ENCODE assay signal across 8 mouse cellular contexts in the genomic region with DNA sequence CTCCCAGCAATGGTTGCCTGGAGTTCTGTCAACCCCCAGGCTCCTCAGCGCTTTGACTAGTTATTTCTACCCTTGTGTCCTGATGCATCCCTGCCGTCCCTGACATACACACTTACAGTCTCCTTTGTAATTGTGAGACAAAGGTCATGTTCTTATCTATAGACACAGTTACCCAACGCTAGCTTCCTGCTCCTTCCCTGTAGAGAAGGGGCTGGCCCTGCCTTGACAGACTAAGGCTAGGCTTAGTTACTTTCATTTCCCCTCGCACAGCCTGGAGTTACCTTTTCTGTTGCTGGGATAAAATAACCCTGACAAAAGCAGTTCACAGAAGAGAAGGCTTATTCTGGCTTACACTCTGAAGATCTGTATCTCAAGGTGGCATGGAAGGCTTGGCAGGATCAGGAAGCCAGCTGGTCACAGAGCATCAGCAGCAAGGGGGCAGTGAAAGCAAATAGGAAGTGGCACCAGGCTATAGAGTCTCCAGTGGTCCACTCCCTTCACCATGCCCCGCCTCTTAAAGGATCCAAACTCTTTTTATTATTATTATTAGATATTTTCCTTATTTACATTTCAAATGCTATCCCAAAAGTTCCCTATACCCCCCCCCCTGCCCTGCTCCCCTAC. TPM values are rescaled to one million over a fixed set of nuclear protein-coding genes. Genes with fewer than 3 reads are reported as not detected.
A peak's percentile ranks its signal among the peaks of the same experiment; 100 is the strongest.
DNase-seq lines count a peak whose midpoint lies in the region; ATAC-seq and TF ChIP-seq lines count a peak whose summit lies in the region.
"Not testable (repeated sequence)": the region's sequence is repeated elsewhere in the genome, so short reads cannot be mapped to it uniquely, and the experiment has no call there.

No protein-coding gene starts in this region.

- peak; percentile 41 for DNase-seq in 3134 (ENCODE audit: extremely low read depth, insufficient read length, low spot score)
- DNase-seq in G1E (ENCODE audit: low spot score), result not testable (repeated sequence)
- DNase-seq in heart, adult 18-20 months, result peak; percentile 6 to 12
- DNase-seq in splenic B cell, adult 2 months (ENCODE audit: low read depth, low spot score), result peak; percentile 17

- H3K27me3 ChIP-seq in G1E (ENCODE audit: insufficient read depth, low read length); intestine, postnatal 0 days (replicated peaks; ENCODE audit: control insufficient read depth, insufficient read depth, low read length); liver, embryonic 16.5 days (ENCODE audit: control insufficient read depth, insufficient read depth, low read depth, low read length); splenic B cell, adult 2 months (ENCODE audit: control insufficient read depth, insufficient read depth, low read length, poor library complexity, severe bottlenecking): not testable (repeated sequence)

- H3K36me3 ChIP-seq in G1E (replicated peaks); intestine, postnatal 0 days (ENCODE audit: control insufficient read depth, insufficient read depth); liver, embryonic 16.5 days (ENCODE audit: control insufficient read depth, insufficient read depth); splenic B cell, adult 2 months (ENCODE audit: control insufficient read depth, insufficient read depth, low read length, poor library complexity, severe bottlenecking): not testable (repeated sequence)

- H3K4me1 ChIP-seq in G1E (ENCODE audit: insufficient read depth, low read depth, low read length); bone marrow macrophage, adult 2 months (ENCODE audit: control insufficient read depth, insufficient read depth, low read length); intestine, postnatal 0 days (replicated peaks; ENCODE audit: control insufficient read depth, insufficient read depth, low read length); liver, embryonic 16.5 days (ENCODE audit: control insufficient read depth, low read depth, low read length): not testable (repeated sequence)

- peak; percentile 49 for ATAC-seq in G1E (ENCODE audit: extremely low read depth, insufficient number of reproducible peaks, low FRiP score, poor library complexity, severe bottlenecking)
- ATAC-seq in intestine, postnatal 0 days, result peak; percentile 99
- peak; percentile 45; the same call in 1 of the 2 replicates for ATAC-seq in liver, embryonic 16.5 days (ENCODE audit: low read depth)
- peak; percentile 98 for ATAC-seq in megakaryocyte progenitor cell, adult 5-6 weeks (replicated peaks; ENCODE audit: poor library complexity)

- peak overlapping the region; percentile 81 for H3K27ac ChIP-seq in bone marrow macrophage, adult 2 months (ENCODE audit: insufficient read depth, low read depth, low read length)
- H3K27ac ChIP-seq in intestine, postnatal 0 days (ENCODE audit: low read depth, low read length), result peak overlapping the region; percentile 73
- not testable (repeated sequence) for H3K27ac ChIP-seq in liver, embryonic 16.5 days (ENCODE audit: low read length)

- H3K4me2 ChIP-seq in intestine, postnatal 0 days (replicated peaks; ENCODE audit: low read depth), result peak overlapping the region; percentile 47
- H3K4me2 ChIP-seq in liver, embryonic 16.5 days (ENCODE audit: low read depth, low read length), result peak overlapping the region; percentile 13; the same call in 1 of the 2 replicates

- not testable (repeated sequence) for H3K4me3 ChIP-seq in G1E (ENCODE audit: low read depth, low read length)
- peak overlapping the region; percentile 78 for H3K4me3 ChIP-seq in bone marrow macrophage, adult 2 months (ENCODE audit: insufficient read depth, low read length)
- peak overlapping the region; percentile 24 for H3K4me3 ChIP-seq in intestine, postnatal 0 days (ENCODE audit: low read depth, low read length)
- H3K4me3 ChIP-seq in liver, embryonic 16.5 days (ENCODE audit: low read depth, low read length), result peak overlapping the region; percentile 33; the same call in 1 of the 2 replicates

- H3K9ac ChIP-seq in intestine, postnatal 0 days (ENCODE audit: low read depth, low read length); liver, embryonic 16.5 days (ENCODE audit: low read depth, low read length): not testable (repeated sequence)

- TF ChIP-seq POLR2A in bone marrow macrophage, adult 2 months (IDR thresholded peaks at IDR 0.05; ENCODE audit: borderline replicate concordance, low read depth, low read length), result not testable (repeated sequence)

- not testable (repeated sequence) for H3K9me3 ChIP-seq in G1E (replicated peaks); intestine, postnatal 0 days (ENCODE audit: control insufficient read depth); liver, embryonic 16.5 days (replicated peaks; ENCODE audit: control insufficient read depth, low read length)

- not testable (repeated sequence) for TF ChIP-seq CTCF in G1E (IDR thresholded peaks at IDR 0.05; ENCODE audit: low read depth, low read length); bone marrow macrophage, adult 2 months (IDR thresholded peaks at IDR 0.05; ENCODE audit: low read depth, low read length)
- peak; percentile 46 for TF ChIP-seq CTCF in intestine, postnatal 0 days (IDR thresholded peaks at IDR 0.05; ENCODE audit: low read depth)

- WGBS in intestine, postnatal 0 days, result 38% methylated on average over 5 of the region's 5 CpGs
- 25% methylated on average over 5 of the region's 5 CpGs for WGBS in liver, embryonic 16.5 days (ENCODE audit: insufficient replicate concordance)

RNA-seq across cellular contexts. Expression of a gene that starts 0.9 kb away (rescaled TPM):
- total RNA-seq in G1E (2014; fragmentation: Nextera tagmentation), result 2.5 and 3.5 TPM in 2 replicates
- 3.0 and 3.3 TPM in 2 replicates for total RNA-seq in G1E (2017)
- polyA plus RNA-seq in G1E (2012), result 0.04 TPM in 2 replicates
- 33.6 and 33.7 TPM in 2 replicates for polyA plus RNA-seq in bone marrow macrophage, adult 2 months (2012; ENCODE audit: insufficient read depth, insufficient read length, missing spikeins)
- under 1 TPM; 0.30 to 0.46 TPM for total RNA-seq in heart, adult 18-20 months (2021)
- polyA plus RNA-seq in intestine, postnatal 0 days (2015; fragmentation: Nextera tagmentation; extraction: Ambion mirVana), result 10.2 and 13.0 TPM in 2 replicates
- polyA plus RNA-seq in liver, embryonic 16.5 days (2015; fragmentation: Nextera tagmentation; extraction: Ambion mirVana), result 0.48 and 0.80 TPM in 2 replicates
- total RNA-seq in megakaryocyte progenitor cell, adult 5-6 weeks (2015), result 11.3 and 13.4 TPM in 2 replicates
- 13.1 and 14.0 TPM in 2 replicates for total RNA-seq in megakaryocyte progenitor cell, adult 5-6 weeks (2017)

RNA-seq across cellular contexts. Expression of a gene that starts 45.1 kb away (rescaled TPM):
- 8.9 and 10.6 TPM in 2 replicates for total RNA-seq in G1E (2014; fragmentation: Nextera tagmentation)
- total RNA-seq in G1E (2017), result 21.1 and 21.3 TPM in 2 replicates
- 0.26 and 0.30 TPM in 2 replicates for polyA plus RNA-seq in G1E (2012)
- polyA plus RNA-seq in bone marrow macrophage, adult 2 months (2012; ENCODE audit: insufficient read depth, insufficient read length, missing spikeins), result 21.0 and 26.4 TPM in 2 replicates
- total RNA-seq in heart, adult 18-20 months (2021), result under 1 TPM; 0.74 to 0.90 TPM
- 5.5 and 6.6 TPM in 2 replicates for polyA plus RNA-seq in intestine, postnatal 0 days (2015; fragmentation: Nextera tagmentation; extraction: Ambion mirVana)
- 1.7 and 1.8 TPM in 2 replicates for polyA plus RNA-seq in liver, embryonic 16.5 days (2015; fragmentation: Nextera tagmentation; extraction: Ambion mirVana)
- total RNA-seq in megakaryocyte progenitor cell, adult 5-6 weeks (2015), result 26.1 and 27.7 TPM in 2 replicates
- total RNA-seq in megakaryocyte progenitor cell, adult 5-6 weeks (2017), result 33.6 and 41.1 TPM in 2 replicates

Comparison
In these comparisons a context has a peak if more than half of its experiments do, and no peak if none do; other contexts are left out.
1. ATAC-seq: peak in every context shown above with its lines; median percentile 99 in intestine, postnatal 0 days; 98 in megakaryocyte progenitor cell, adult 5-6 weeks; 49 in G1E; 45 in liver, embryonic 16.5 days.